Mouse (Mus musculus) brown adipose tissue, adult 24 weeks (tissue): Measurements from ENCODE around the gene Pnkp. TPM values are rescaled to one million over a fixed set of nuclear protein-coding genes. Genes with fewer than 3 reads are reported as not detected.

ENCODE experiments used
- H3K27ac ChIP-seq: fragments of 200-500 bp; replicated peaks from 2 replicates; pipeline ENCODE4 v1.5.1; 2012; ENCODE audit warnings: low read depth, mild to moderate bottlenecking, low read length
- H3K4me1 ChIP-seq: fragments of 200-500 bp; 2 replicates; pipeline ENCODE4 v1.6.1; 2012; ENCODE audit warnings: low read length, mixed read lengths; ENCODE audit not compliant: control insufficient read depth, insufficient read depth, insufficient read length
- H3K4me3 ChIP-seq: fragments of 200-500 bp; 2 replicates; pipeline ENCODE4 v1.5.1; 2012; ENCODE audit warnings: low read depth, mild to moderate bottlenecking, low read length, moderate library complexity; ENCODE audit not compliant: insufficient read depth
- polyA plus RNA-seq: library from polyadenylated mRNA; stranded (reverse); fragments of >200 nt; gene quantifications from 2 replicates; pipeline ENCODE4 v1.2.4, GENCODE M21; 2012; ENCODE audit not compliant: missing spikeins, insufficient read depth, insufficient read length

The Pnkp gene
- polyA plus RNA-seq, 1 experiment: 20.2 TPM

DNA sequence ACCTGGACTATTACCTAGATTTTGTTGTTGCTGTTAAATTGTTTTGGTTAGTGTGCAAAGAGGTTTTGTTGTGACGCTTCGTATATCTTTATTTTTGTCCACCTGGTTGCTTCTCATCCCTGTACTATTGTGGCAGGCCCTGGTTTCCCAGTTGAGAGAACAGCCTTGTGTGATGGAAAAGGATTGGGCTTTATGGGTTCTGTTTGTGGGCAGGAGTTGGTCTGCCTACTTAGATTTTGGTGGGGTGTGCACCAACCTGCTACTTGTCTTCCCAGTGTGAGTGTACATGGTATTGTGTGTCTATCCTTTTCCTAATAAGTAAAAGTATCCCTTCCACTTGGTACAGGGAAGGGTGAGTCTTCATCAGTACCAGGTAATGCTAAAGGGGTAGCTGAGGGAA lies 37.5 kb upstream of the Pnkp start:
- Histone ChIP-seq H3K4me3 (peak overlapping the region; percentile 3; the same call in 1 of the 2 replicates), H3K4me1 (peaks cover 20% of the 10 kb centered on the region), H3K27ac (peak overlapping the region; percentile 56)

DNA sequence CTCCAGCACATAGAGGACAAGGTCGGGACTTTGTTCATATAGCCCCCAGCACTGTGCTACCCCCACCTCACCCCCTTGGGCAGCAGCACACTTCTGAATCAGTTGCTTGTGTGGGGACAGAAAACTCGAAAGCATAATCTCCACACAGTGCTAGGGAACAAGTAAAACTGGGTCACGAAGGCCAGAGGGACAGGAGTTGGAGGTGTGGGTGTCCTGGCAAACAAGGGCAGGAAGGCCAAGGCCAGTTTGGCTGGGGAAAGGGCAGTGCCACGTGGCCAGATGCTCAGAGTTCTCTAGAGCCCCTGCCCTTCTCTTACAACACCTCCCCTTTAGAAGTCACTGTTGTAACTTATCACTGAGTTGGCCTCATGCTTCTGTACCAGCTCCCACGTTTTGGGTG lies 37.1 kb upstream of the Pnkp start:
- H3K27ac ChIP-seq: no peak overlapping the region
- H3K4me3 ChIP-seq: no peak overlapping the region
- H3K4me1 ChIP-seq: peaks cover 20% of the 10 kb centered on the region

DNA sequence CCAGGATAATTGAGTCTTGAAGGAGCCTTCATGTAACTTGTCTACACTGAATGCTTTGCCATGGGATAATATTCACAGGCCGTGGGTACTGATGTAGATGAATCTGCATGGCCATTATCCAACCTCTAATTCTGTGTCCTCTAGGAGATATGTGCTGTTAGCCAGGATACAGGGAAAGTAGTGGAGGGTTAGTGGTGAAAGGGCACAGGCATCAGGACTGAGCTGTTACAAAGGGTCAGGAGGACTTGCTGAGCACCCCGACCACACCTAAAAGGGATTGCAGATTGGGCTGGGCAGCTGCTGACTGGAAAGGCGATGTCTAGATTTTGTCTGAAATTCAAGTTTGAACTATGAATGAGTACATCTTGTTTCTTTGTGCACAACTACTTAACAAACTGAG lies 36.4 kb upstream of the Pnkp start:
- Histone ChIP-seq H3K4me3 (no peak overlapping the region), H3K27ac (no peak overlapping the region), H3K4me1 (peaks cover 20% of the 10 kb centered on the region; the same call in 1 of the 2 replicates)

DNA sequence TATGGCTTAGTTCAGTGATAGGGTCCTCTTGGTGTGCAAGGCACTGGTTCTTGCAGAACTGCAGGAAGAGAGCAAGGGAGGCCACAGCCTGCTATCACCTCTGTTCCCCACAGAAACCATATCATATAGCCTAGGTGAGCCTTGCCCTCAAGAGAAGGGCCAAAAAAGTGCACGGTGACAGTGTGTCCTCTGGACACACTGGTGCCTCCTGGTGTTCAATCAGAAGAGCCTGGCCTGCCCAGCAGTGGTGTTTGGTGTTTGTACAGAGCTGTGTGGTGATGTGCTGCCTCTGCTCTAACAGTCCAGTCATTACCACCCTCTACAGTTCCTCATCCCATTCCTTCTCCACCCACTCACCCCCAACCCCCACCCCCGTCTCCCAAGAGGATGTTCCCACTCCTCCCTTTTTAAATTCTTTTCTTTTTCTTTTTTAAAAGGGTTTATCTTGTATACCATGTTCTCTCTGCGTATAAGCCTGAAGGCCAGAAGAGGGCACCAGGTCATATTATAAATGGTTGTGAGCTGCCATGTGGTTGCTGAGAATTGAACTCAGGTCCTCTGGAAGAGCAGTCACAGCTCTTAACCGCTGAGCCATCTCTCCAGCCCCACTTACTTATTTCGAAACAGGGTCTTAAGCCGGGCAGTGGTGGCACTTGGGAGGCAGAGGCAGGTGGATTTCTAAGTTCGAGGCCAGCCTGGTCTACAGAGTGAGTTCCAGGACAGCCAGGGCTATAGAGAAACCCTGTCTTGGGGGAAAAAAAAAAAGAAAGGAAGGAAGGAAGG lies 35.1 kb upstream of the Pnkp start:
- no peak overlapping the region for H3K27ac ChIP-seq
- no peak overlapping the region for H3K4me3 ChIP-seq
- H3K4me1 ChIP-seq: peaks cover 20% of the 10 kb centered on the region; the same call in 1 of the 2 replicates

GRCm38 (mm10) chr7:44823409-44823808 lies 33.5 kb upstream of the Pnkp start:
- Histone ChIP-seq H3K27ac (no peak overlapping the region), H3K4me1 (peaks cover 12% of the 10 kb centered on the region; the same call in 1 of the 2 replicates)

DNA sequence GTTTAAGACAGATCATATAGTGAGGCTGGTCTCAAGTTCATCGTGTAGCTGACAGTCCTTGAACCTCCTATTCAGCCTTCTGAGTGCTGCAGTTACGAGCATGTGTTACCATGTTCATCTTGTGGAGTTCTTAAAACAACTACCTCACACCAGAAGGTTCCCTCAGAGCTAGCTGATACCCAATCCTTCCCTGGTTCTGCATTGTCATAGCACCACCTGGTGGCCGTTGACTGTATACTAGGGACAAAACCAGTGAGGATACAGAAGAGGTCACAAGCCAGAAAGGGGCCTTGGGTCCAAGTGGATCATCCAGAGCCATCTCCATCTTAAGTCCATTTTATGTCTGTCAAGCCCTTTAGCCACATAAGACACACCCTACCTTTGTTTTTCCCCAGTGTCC lies 32.1 kb upstream of the Pnkp start:
- Histone ChIP-seq H3K4me3 (no peak overlapping the region), H3K27ac (no peak overlapping the region), H3K4me1 (0 out of 2 replicates have a peak, but pooled peaks cover 3% of the 10 kb centered on the region)

More at GRCm38 (mm10) chr7:44823409-44823808, 33.5 kb upstream of the Pnkp start:
- H3K4me3 ChIP-seq: no peak overlapping the region

DNA sequence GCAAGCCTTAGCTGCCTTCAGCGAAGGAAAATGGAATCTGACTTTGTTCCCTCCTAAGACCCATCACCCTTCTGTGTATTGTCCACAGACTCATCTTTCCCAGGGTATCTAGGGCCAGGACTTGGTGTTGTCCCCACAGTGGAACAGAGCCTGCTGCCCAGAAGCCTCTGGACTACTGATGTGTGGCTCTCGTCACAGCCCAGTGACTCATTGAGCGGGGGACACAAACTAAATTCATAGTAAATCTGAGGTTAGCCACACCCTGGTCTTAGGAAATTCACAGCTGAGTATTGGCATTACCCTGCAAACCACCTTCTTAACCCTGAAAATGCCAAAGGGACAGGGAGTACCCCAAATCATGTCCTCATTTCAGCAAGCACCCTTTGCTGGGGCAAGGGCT lies 30.2 kb upstream of the Pnkp start:
- no peak overlapping the region for H3K27ac ChIP-seq
- H3K4me1 ChIP-seq: no peaks in the 10 kb centered on the region; the same call in 1 of the 2 replicates
- no peak overlapping the region for H3K4me3 ChIP-seq

DNA sequence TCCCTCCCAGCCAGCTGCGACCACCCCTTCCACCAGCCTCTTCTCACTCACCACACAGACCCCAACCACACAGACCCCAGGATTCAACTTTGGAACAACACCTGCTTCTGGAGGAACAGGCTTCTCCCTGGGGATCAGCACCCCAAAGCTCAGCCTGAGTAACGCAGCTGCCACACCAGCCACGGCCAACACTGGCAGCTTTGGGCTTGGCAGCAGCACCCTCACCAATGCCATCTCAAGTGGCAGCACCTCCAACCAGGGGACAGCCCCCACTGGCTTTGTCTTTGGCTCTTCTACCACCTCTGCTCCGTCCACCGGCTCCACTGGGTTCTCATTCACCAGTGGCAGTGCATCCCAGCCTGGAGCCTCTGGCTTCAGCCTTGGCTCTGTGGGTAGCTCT lies 28.2 kb upstream of the Pnkp start:
- Histone ChIP-seq H3K27ac (no peak overlapping the region), H3K4me3 (no peak overlapping the region), H3K4me1 (no peaks in the 10 kb centered on the region; the same call in 1 of the 2 replicates)

DNA sequence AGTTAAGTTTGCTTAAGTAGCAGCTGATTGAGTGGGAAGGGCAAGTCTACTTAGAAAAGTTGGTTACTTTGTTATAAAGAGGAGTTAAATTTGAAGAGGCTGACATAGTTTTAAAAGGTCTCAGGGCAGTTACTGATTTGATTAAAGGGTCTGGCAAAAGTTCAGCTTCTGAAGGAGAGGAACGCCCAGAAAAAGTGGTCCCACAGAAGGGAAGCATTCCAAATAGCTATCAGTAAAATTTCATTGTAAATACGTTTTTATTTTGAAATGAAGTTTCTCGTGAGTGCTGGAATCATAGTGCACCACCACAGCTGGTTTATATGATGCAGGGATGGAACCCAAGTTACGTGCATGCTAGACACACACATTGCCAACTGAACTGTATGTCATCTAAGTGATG lies 24.2 kb upstream of the Pnkp start:
- Histone ChIP-seq H3K4me1 (peaks cover 8% of the 10 kb centered on the region), H3K27ac (no peak overlapping the region), H3K4me3 (no peak overlapping the region)

GRCm38 (mm10) chr7:44835373-44836015 lies 21.4 kb upstream of the Pnkp start:
- Histone ChIP-seq H3K4me1 (peaks cover 14% of the 10 kb centered on the region), H3K4me3 (no peak overlapping the region), H3K27ac (peak overlapping the region; percentile 7; the same call in 1 of the 2 replicates)

GRCm38 (mm10) chr7:44836016-44836404 lies 20.9 kb upstream of the Pnkp start:
- Histone ChIP-seq H3K4me3 (no peak overlapping the region), H3K4me1 (peaks cover 14% of the 10 kb centered on the region), H3K27ac (peak overlapping the region; percentile 15; the same call in 1 of the 2 replicates)

DNA sequence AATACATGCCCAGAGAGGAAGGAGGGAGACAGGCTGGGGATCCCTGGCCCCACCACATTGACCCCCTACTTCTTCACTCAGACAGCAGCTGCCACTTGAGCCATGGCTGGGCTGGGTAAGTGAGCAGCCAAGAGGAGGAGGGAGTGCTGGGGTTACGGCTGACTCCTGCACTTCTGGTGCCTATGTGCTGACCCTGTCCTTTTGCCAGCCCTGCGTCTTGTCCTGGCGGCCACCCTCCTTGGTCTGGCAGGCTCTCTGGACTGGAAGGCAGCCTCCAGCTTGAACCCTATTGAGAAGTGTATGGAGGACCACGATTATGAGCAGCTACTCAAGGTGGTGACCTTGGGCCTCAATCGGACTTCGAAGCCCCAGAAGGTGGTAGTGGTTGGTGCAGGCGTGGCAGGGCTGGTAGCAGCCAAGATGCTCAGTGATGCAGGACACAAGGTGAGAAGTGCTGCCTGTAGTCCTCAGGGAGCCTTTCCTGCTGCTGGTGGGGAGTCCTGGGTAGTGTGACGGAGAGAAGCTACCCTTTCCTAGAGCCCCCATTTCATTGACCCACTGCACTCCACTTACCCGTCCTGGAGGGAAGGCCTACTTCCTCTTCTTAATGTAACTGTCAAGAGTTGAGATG lies 20.4 kb upstream of the Pnkp start:
- Histone ChIP-seq H3K4me1 (peaks cover 14% of the 10 kb centered on the region), H3K4me3 (no peak overlapping the region), H3K27ac (peak overlapping the region; percentile 15; the same call in 1 of the 2 replicates)

GRCm38 (mm10) chr7:44838073-44838472 lies 18.9 kb upstream of the Pnkp start:
- no peak overlapping the region for H3K27ac ChIP-seq
- no peak overlapping the region for H3K4me3 ChIP-seq
- H3K4me1 ChIP-seq: peaks cover 14% of the 10 kb centered on the region

DNA sequence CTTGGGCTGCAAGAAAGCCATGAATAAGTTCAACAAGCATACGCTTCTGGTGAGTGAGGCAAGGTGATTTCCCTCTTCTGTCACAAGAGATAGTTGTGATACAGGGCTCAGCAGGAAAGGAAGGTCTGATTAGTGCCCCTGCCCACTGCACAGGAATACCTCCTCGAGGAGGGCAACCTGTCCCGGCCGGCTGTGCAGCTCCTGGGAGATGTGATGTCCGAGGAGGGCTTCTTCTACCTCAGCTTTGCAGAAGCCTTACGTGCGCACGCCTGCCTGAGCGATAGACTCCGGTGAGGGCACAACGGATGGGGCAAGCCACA lies 17.8 kb upstream of the Pnkp start:
- H3K4me1 ChIP-seq: peaks cover 14% of the 10 kb centered on the region
- H3K4me3 ChIP-seq: no peak overlapping the region
- H3K27ac ChIP-seq: no peak overlapping the region

- Histone ChIP-seq H3K4me3 (peak overlapping the region; percentile 37), H3K4me1 (peaks cover 14% of the 10 kb centered on the region), H3K27ac (no peak overlapping the region)
These were observed 17.3 kb upstream of the Pnkp start for GRCm38 (mm10) chr7:44839491-44840191.
